In the genomic region with DNA sequence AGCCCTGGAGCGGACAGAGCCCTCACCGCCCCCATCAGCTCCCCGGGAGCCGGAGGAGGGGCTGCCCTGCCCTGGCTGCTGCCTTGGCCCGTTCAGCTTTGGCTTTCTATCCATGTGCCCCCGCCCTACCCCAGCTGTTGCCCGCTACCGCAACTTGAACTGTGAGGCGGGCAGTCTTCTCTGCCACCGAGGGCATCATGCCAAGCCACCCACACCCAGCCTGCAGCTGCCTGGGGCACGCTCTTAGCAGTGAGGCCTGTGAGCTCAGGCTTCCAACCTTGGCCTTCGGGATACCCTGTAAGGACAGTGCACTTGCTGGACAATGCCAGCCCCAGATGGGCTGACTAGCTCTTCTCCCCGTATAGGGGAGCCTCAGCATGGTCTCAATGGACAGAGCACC, we compare ENCODE assay signal across 23 mouse cellular contexts. TPM values are rescaled to one million over a fixed set of nuclear protein-coding genes. Genes with fewer than 3 reads are reported as not detected.
DNase-seq lines count a peak whose midpoint lies in the region; ATAC-seq and TF ChIP-seq lines count a peak whose summit lies in the region.
"Had no signal": no experiment of that assay in that cellular context is flagged by ENCODE, and none has a peak within 500 bp of the region (broad histone marks: within the 10 kb centered on the region; RNA-seq: fewer than 3 reads in every experiment).

No protein-coding gene starts in this region.

- 90% methylated on average over 13 of the region's 13 CpGs for WGBS in forebrain, embryonic 10.5 days
- 84% methylated on average over 13 of the region's 13 CpGs for WGBS in forebrain, postnatal 0 days
- WGBS in kidney, embryonic 15.5 days = 89% methylated on average over 13 of the region's 13 CpGs
- 78% methylated on average over 13 of the region's 13 CpGs for WGBS in hindbrain, embryonic 16.5 days

- peaks cover 8% of the 10 kb centered on the region for H3K79me2 ChIP-seq in C2C12 (ENCODE audit: control insufficient read depth, insufficient read depth)

- peaks cover 22% of the 10 kb centered on the region for H3K27me3 ChIP-seq in forebrain, embryonic 10.5 days (ENCODE audit: poor library complexity, severe bottlenecking)
- no peaks in the 10 kb centered on the region for H3K27me3 ChIP-seq in forebrain, postnatal 0 days (ENCODE audit: insufficient read depth, low read length)
- H3K27me3 ChIP-seq in C2C12 (ENCODE audit: control insufficient read depth, insufficient read depth, insufficient read length) = no peaks in the 10 kb centered on the region
- peaks cover 5% of the 10 kb centered on the region for H3K27me3 ChIP-seq in kidney, embryonic 15.5 days
- H3K27me3 ChIP-seq in hindbrain, embryonic 16.5 days (replicated peaks; ENCODE audit: control insufficient read depth, insufficient read depth, low read length) = no peaks in the 10 kb centered on the region

- 0 out of 2 replicates have a peak overlapping the region, but pooled peaks have one; percentile 2 for H3K4me3 ChIP-seq in forebrain, embryonic 10.5 days
- H3K4me3 ChIP-seq in forebrain, postnatal 0 days (ENCODE audit: low read depth, low read length) = no peak overlapping the region
- no peak overlapping the region for H3K4me3 ChIP-seq in C2C12 (ENCODE audit: insufficient read depth, poor library complexity, severe bottlenecking)
- no peak overlapping the region for H3K4me3 ChIP-seq in kidney, embryonic 15.5 days (replicated peaks)
- H3K4me3 ChIP-seq in hindbrain, embryonic 16.5 days (ENCODE audit: low read length) = no peak overlapping the region
- H3K4me3 ChIP-seq: embryonic facial prominence, embryonic 13.5 days; forebrain, embryonic 13.5 days had no signal

- TF ChIP-seq CTCF in forebrain, postnatal 0 days (IDR thresholded peaks at IDR 0.05; ENCODE audit: low read depth) = no peak
- TF ChIP-seq CTCF in C2C12 (IDR thresholded peaks at IDR 0.05; ENCODE audit: control insufficient read depth, insufficient read depth, insufficient read length) = no peak

- no peak overlapping the region for H3ac ChIP-seq in C2C12 (ENCODE audit: control insufficient read depth, insufficient read length, low read depth)

- H3K4me1 ChIP-seq in forebrain, embryonic 10.5 days = peaks cover 21% of the 10 kb centered on the region
- H3K4me1 ChIP-seq in forebrain, postnatal 0 days (ENCODE audit: insufficient read depth) = peaks cover 7% of the 10 kb centered on the region
- peaks cover 18% of the 10 kb centered on the region for H3K4me1 ChIP-seq in kidney, embryonic 15.5 days
- peaks cover 13% of the 10 kb centered on the region for H3K4me1 ChIP-seq in hindbrain, embryonic 16.5 days (ENCODE audit: control insufficient read depth, insufficient read depth, low read depth, low read length)

- DNase-seq in forebrain, embryonic 10.5 days (ENCODE audit: extremely low spot score, low spot score) = no peak
- no peak for DNase-seq in forebrain, postnatal 0 days
- DNase-seq in adrenal gland, postnatal 25 days = peak; percentile 70
- DNase-seq in layer of hippocampus, adult 9-11 months = no peak

- no peaks in the 10 kb centered on the region for H3K79me3 ChIP-seq in C2C12 (ENCODE audit: low read depth)

- H3K9me3 ChIP-seq in forebrain, embryonic 10.5 days = no peaks in the 10 kb centered on the region
- no peaks in the 10 kb centered on the region for H3K9me3 ChIP-seq in forebrain, postnatal 0 days (ENCODE audit: low read length)
- no peaks in the 10 kb centered on the region for H3K9me3 ChIP-seq in kidney, embryonic 15.5 days (replicated peaks)
- H3K9me3 ChIP-seq in hindbrain, embryonic 16.5 days (ENCODE audit: control insufficient read depth, low read length) = no peaks in the 10 kb centered on the region
- H3K9me3 ChIP-seq: embryonic facial prominence, embryonic 13.5 days; forebrain, embryonic 13.5 days; G1E had no signal

- no peak overlapping the region for H3K27ac ChIP-seq in forebrain, embryonic 10.5 days
- no peak overlapping the region for H3K27ac ChIP-seq in forebrain, postnatal 0 days (ENCODE audit: low read depth, low read length)
- no peak overlapping the region for H3K27ac ChIP-seq in kidney, embryonic 15.5 days
- no peak overlapping the region for H3K27ac ChIP-seq in hindbrain, embryonic 16.5 days (ENCODE audit: low read depth, low read length)
- H3K27ac ChIP-seq: embryonic facial prominence, embryonic 13.5 days; forebrain, embryonic 13.5 days had no signal

- peaks cover 39% of the 10 kb centered on the region for H3K36me3 ChIP-seq in forebrain, embryonic 10.5 days (replicated peaks)
- peaks cover 32% of the 10 kb centered on the region for H3K36me3 ChIP-seq in forebrain, postnatal 0 days (ENCODE audit: insufficient read depth)
- peaks cover 6% of the 10 kb centered on the region for H3K36me3 ChIP-seq in C2C12 (ENCODE audit: control insufficient read depth, insufficient read depth)
- peaks cover 40% of the 10 kb centered on the region for H3K36me3 ChIP-seq in kidney, embryonic 15.5 days
- H3K36me3 ChIP-seq in hindbrain, embryonic 16.5 days (ENCODE audit: control insufficient read depth, insufficient read depth, low read length) = peaks cover 15% of the 10 kb centered on the region

- H3K4me2 ChIP-seq in forebrain, postnatal 0 days (ENCODE audit: low read depth) = no peak overlapping the region
- H3K4me2 ChIP-seq in kidney, embryonic 15.5 days = no peak overlapping the region
- no peak overlapping the region for H3K4me2 ChIP-seq in hindbrain, embryonic 16.5 days (ENCODE audit: low read length)
- H3K4me2 ChIP-seq: embryonic facial prominence, embryonic 13.5 days; forebrain, embryonic 13.5 days; heart, embryonic 11.5 days; liver, embryonic 11.5 days had no signal

- H3K9ac ChIP-seq in forebrain, postnatal 0 days = no peak overlapping the region
- H3K9ac ChIP-seq in kidney, embryonic 15.5 days = no peak overlapping the region
- H3K9ac ChIP-seq in hindbrain, embryonic 16.5 days (ENCODE audit: low read depth, low read length) = no peak overlapping the region
- H3K9ac ChIP-seq: embryonic facial prominence, embryonic 13.5 days; forebrain, embryonic 13.5 days had no signal

- no peak for ATAC-seq in forebrain, postnatal 0 days
- ATAC-seq in megakaryocyte progenitor cell, adult 5-6 weeks (replicated peaks; ENCODE audit: poor library complexity) = peak; percentile 59
- no peak for ATAC-seq in kidney, embryonic 15.5 days (replicated peaks; ENCODE audit: low FRiP score)
- ATAC-seq in hindbrain, embryonic 16.5 days = no peak
- ATAC-seq: forebrain, embryonic 13.5 days; midbrain, embryonic 16.5 days had no signal

RNA-seq across cellular contexts. Expression of a gene that starts 5.5 kb away (rescaled TPM):
- polyA plus RNA-seq in forebrain, embryonic 10.5 days (2016; fragmentation: Nextera tagmentation; extraction: Ambion mirVana) = 3.2 and 3.5 TPM in 2 replicates
- 101 and 124 TPM in 2 replicates for total RNA-seq in forebrain, postnatal 0 days (2014; rRNA removed)
- 14.8 and 15.4 TPM in 2 replicates for polyA plus RNA-seq in forebrain, postnatal 0 days (2015; fragmentation: Nextera tagmentation; extraction: Ambion mirVana)
- polyA plus RNA-seq in C2C12 (2012; fragmentation: generic; extraction: Trizol) = 28.9 TPM
- 51.3 and 53.2 TPM in 2 replicates for total RNA-seq in adrenal gland, postnatal 25 days (2021)
- total RNA-seq in megakaryocyte progenitor cell, adult 5-6 weeks (2015) = 5.2 and 6.3 TPM in 2 replicates
- 5.7 and 5.9 TPM in 2 replicates for total RNA-seq in megakaryocyte progenitor cell, adult 5-6 weeks (2017)
- 5.9 and 7.4 TPM in 2 replicates for polyA plus RNA-seq in kidney, embryonic 15.5 days (2015; fragmentation: Nextera tagmentation; extraction: Ambion mirVana)
- 8.9 and 9.2 TPM in 2 replicates for polyA plus RNA-seq in hindbrain, embryonic 16.5 days (2015; fragmentation: Nextera tagmentation; extraction: Ambion mirVana)

RNA-seq across cellular contexts. Expression of a gene that starts 7.2 kb away (rescaled TPM):
- 2.3 and 2.4 TPM in 2 replicates for polyA plus RNA-seq in forebrain, embryonic 10.5 days (2016; fragmentation: Nextera tagmentation; extraction: Ambion mirVana)
- 0.19 TPM in 1 of 2 replicates, not detected in the other for total RNA-seq in forebrain, postnatal 0 days (2014; rRNA removed)
- polyA plus RNA-seq in forebrain, postnatal 0 days (2015; fragmentation: Nextera tagmentation; extraction: Ambion mirVana) = 3.2 and 4.6 TPM in 2 replicates
- 1.5 TPM for polyA plus RNA-seq in C2C12 (2012; fragmentation: generic; extraction: Trizol)
- total RNA-seq in adrenal gland, postnatal 25 days (2021) = 2.9 TPM in 1 of 2 replicates, not detected in the other
- total RNA-seq in megakaryocyte progenitor cell, adult 5-6 weeks (2015) = 2.2 and 6.3 TPM in 2 replicates
- 8.2 and 8.7 TPM in 2 replicates for total RNA-seq in megakaryocyte progenitor cell, adult 5-6 weeks (2017)
- polyA plus RNA-seq in kidney, embryonic 15.5 days (2015; fragmentation: Nextera tagmentation; extraction: Ambion mirVana) = 3.0 and 4.3 TPM in 2 replicates
- polyA plus RNA-seq in hindbrain, embryonic 16.5 days (2015; fragmentation: Nextera tagmentation; extraction: Ambion mirVana) = 5.1 and 5.3 TPM in 2 replicates

RNA-seq across cellular contexts. Expression of a gene that starts 18.3 kb away (rescaled TPM):
- polyA plus RNA-seq in forebrain, embryonic 10.5 days (2016; fragmentation: Nextera tagmentation; extraction: Ambion mirVana) = 0.10 and 0.17 TPM in 2 replicates
- total RNA-seq in forebrain, postnatal 0 days (2014; rRNA removed) = 0.15 and 1.3 TPM in 2 replicates
- 0.58 and 0.96 TPM in 2 replicates for polyA plus RNA-seq in forebrain, postnatal 0 days (2015; fragmentation: Nextera tagmentation; extraction: Ambion mirVana)
- polyA plus RNA-seq in C2C12 (2012; fragmentation: generic; extraction: Trizol) = 0.06 TPM
- total RNA-seq in adrenal gland, postnatal 25 days (2021) = not detected in 2 replicates
- not detected in 2 replicates for total RNA-seq in megakaryocyte progenitor cell, adult 5-6 weeks (2015)
- total RNA-seq in megakaryocyte progenitor cell, adult 5-6 weeks (2017) = not detected in 2 replicates
- 0.27 and 0.44 TPM in 2 replicates for polyA plus RNA-seq in kidney, embryonic 15.5 days (2015; fragmentation: Nextera tagmentation; extraction: Ambion mirVana)
- polyA plus RNA-seq in hindbrain, embryonic 16.5 days (2015; fragmentation: Nextera tagmentation; extraction: Ambion mirVana) = 1.1 and 1.4 TPM in 2 replicates
- total RNA-seq: common myeloid progenitor, adult 5-6 weeks; hematopoietic stem cell, adult 5-6 weeks; megakaryocyte, adult 5-6 weeks had no signal
- polyA plus RNA-seq: G1E; liver, embryonic 11.5 days; spleen, adult 2 months had no signal

RNA-seq across cellular contexts. Expression of a gene that starts 36.3 kb away (rescaled TPM):
- not detected in 2 replicates for polyA plus RNA-seq in forebrain, embryonic 10.5 days (2016; fragmentation: Nextera tagmentation; extraction: Ambion mirVana)
- not detected in 2 replicates for total RNA-seq in forebrain, postnatal 0 days (2014; rRNA removed)
- not detected in 2 replicates for polyA plus RNA-seq in forebrain, postnatal 0 days (2015; fragmentation: Nextera tagmentation; extraction: Ambion mirVana)
- polyA plus RNA-seq in C2C12 (2012; fragmentation: generic; extraction: Trizol) = not detected
- total RNA-seq in adrenal gland, postnatal 25 days (2021) = 0.24 TPM in 1 of 2 replicates, not detected in the other
- not detected in 2 replicates for total RNA-seq in megakaryocyte progenitor cell, adult 5-6 weeks (2015)
- total RNA-seq in megakaryocyte progenitor cell, adult 5-6 weeks (2017) = not detected in 2 replicates
- not detected in 2 replicates for polyA plus RNA-seq in kidney, embryonic 15.5 days (2015; fragmentation: Nextera tagmentation; extraction: Ambion mirVana)
- polyA plus RNA-seq in hindbrain, embryonic 16.5 days (2015; fragmentation: Nextera tagmentation; extraction: Ambion mirVana) = not detected in 2 replicates
- total RNA-seq: common myeloid progenitor, adult 5-6 weeks; G1E; hematopoietic stem cell, adult 5-6 weeks; left cerebral cortex, postnatal 10 days had no signal
- polyA plus RNA-seq: brain, embryonic 14.5 days; embryonic facial prominence, embryonic 13.5 days; forebrain, embryonic 13.5 days; G1E; heart, embryonic 11.5 days; intestine, embryonic 14.5 days; kidney, embryonic 16.5 days; liver, embryonic 11.5 days; midbrain, embryonic 16.5 days; neural tube, embryonic 11.5 days had no signal

RNA-seq across cellular contexts. Expression of a gene that starts 45.4 kb away (rescaled TPM):
- polyA plus RNA-seq in forebrain, embryonic 10.5 days (2016; fragmentation: Nextera tagmentation; extraction: Ambion mirVana) = 42.2 and 43.9 TPM in 2 replicates
- total RNA-seq in forebrain, postnatal 0 days (2014; rRNA removed) = 57.3 and 86.2 TPM in 2 replicates
- polyA plus RNA-seq in forebrain, postnatal 0 days (2015; fragmentation: Nextera tagmentation; extraction: Ambion mirVana) = 92.2 and 103 TPM in 2 replicates
- 58.9 TPM for polyA plus RNA-seq in C2C12 (2012; fragmentation: generic; extraction: Trizol)
- total RNA-seq in adrenal gland, postnatal 25 days (2021) = 54.6 and 58.2 TPM in 2 replicates
- 34.5 and 43.0 TPM in 2 replicates for total RNA-seq in megakaryocyte progenitor cell, adult 5-6 weeks (2015)
- total RNA-seq in megakaryocyte progenitor cell, adult 5-6 weeks (2017) = 49.6 and 53.9 TPM in 2 replicates
- 69.5 and 72.2 TPM in 2 replicates for polyA plus RNA-seq in kidney, embryonic 15.5 days (2015; fragmentation: Nextera tagmentation; extraction: Ambion mirVana)
- 83.6 and 99.8 TPM in 2 replicates for polyA plus RNA-seq in hindbrain, embryonic 16.5 days (2015; fragmentation: Nextera tagmentation; extraction: Ambion mirVana)
